Mouse (Mus musculus) spleen, postnatal 14 days (tissue): Measurements from ENCODE around the gene Gm20532.

Source experiments
- DNase-seq, 2 experiments: peaks; one replicate each; pipeline ENCODE4 v3.0.0; 2021 to 2022; ENCODE audit warnings: low spot score in 2 of 2

Gene Gm20532

DNA sequence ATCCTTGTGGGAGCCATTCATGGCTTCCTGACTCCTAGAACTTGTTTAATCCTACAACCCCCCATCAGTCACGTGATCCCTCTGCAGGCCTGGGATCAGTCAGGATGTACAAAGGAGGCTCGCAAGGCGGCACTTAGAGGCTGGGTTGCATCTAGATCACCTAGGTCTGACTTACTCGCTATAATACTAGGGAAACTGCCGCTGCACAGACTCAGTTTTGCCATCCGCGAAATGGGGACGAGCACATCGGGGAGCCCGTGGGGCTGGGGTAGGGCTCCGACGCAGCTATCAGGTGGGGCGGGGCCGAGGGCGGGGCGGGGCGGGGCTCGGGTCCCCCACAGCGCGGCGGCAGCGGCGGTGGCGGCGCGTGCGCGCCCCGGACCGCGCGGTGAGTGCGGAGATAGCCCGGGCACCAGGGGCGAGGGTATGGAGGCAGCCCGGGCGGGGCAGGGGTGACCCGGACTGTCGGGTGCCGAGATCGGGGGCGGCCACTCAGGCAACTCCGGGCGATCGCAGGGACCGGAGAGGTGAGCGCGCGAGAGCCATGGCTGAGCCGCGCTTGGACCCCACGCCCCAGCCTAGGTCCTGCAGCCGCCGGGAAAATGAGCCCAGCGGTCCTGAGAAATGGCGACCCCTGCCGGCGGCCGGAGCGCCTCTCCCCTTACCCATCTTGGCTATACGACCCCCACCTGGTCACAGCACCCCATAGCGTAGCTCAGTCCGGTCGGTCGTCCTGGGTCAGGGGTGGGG lies at the start of gene Gm20532:
Gene Gm20532 (plus strand): TSS at position 346 of the 750 bp plus-strand sequence.
- peak; percentile 28 to 49 for DNase-seq

DNA sequence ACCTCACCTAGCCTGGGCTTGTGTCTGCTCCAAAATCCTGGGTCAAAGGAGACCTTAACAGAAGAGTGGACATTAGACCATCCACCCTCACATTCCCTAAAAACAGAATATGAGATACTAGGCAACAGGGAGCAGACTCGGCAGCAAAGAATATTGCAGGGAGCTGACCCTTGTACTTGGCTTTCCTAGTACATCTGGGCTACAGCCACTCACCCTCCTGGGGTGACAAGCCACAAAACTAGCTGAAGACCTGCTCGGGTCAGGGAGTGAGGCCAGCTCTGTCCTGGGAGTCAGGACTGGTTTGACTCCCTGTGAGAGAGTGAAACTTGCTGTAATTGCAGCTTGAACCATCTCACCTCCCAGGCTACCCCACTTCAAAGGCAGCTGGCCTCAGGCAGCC lies 46.9 kb upstream of the Gm20532 start:
- no peak for DNase-seq

DNA sequence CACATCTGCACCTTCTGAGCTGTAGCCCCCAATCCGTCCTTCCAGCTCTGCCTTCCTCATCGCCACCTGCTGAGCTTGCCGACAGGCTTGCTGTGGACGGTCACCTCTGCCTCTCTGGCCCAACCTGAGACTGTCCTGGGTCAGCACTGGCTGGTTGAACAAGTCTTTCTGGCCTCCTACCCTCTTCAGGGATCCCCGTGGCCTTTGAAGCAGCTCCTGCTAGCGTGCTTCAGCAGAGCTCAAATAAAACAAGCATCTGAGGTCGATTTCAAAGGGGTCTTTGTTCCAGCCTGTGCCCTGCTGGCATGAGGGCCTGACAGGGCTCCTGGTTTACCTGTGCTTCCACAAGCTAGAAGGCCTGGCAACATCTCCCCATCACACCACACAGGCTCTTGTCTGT lies 45.7 kb upstream of the Gm20532 start:
- no peak for DNase-seq

DNA sequence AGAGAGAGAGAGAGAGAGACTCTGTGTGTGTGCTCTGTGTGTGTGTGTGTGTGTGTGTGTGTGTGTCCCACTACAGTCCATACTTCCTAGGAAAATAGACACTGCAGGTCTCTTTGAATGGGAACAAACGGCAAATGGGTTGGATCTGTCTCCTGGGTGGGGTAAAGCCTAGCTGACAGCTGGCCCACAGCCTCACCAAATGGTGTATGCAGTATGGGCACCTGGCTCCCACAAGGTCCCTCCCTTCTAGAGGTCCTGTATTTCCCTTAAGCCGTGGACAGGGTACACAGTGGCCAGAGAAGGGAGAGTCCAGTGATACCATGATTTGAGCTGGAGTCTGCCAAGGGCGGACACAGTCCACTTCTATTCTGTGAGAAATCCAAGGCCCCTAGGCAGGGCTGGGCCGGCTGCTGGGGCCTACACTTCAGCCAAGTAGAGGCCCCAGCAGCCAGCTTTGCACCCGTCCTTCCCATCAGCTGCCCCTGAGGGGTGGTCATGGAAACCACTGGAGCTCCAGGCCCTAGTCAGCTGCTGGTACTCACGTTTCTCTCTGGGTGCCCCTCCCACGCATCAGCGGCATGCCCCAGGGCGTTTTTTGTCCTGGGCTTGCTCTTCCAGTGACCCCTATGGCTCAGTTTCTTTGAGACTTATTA lies 45.1 kb upstream of the Gm20532 start:
- no peak for DNase-seq

DNA sequence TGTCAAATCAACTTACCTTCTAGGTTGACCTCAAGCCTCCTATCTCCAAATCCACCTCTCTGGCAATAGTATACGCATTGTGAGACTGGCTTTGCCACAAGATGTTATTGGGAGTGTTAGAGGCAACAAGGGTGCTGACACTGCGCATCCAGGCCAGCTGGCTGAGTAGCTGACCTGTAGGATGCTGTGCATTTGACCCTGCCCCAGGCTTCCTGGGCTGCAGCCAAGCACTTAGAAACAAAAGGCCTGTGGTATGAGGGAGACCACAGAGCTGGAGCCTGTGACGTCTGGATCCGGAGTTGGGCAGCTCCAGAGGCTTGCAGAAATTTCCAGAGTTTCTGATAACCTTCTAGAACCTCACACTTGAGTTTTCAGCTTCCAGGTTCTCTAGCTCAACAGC lies 43.3 kb upstream of the Gm20532 start:
- DNase-seq, result no peak

DNA sequence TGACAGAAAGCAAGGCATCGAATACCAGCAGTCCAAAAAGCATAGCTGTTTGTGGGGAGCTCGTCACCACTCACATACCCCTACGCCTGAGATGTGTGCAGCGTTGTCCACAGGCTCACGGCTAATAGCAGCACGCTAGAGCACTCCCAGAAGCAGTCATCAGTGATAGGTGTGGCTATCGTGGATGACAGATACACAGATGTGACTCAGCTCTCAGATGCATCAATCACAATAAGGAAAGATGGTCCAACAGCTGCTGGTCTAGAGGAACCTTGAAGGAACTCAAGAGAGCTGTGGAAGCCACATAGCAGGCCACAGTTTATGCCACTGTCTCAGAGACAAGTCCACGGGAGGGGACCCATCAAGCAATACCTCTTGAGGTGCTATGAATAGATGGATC lies 42.7 kb upstream of the Gm20532 start:
- DNase-seq, result no peak

DNA sequence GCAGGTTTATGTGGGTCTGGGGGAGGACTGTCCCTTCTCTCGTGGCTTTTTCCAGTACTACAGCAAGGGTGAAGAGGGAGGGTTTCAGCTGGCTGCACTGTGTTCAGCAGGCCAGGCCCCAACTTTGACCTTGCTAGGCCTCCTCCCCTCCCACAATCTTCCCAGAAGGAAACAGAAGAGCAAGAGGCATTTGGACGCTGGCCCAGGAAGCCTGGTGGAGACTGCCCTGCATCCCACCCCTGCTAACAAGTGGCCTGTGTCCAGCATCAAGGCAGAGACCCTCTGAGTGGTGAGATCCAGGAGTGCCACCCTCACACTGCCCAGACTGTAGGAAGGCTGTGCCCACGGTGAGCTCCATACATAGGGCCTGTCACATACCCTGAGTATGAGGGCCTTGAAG lies 42.2 kb upstream of the Gm20532 start:
- no peak for DNase-seq

DNA sequence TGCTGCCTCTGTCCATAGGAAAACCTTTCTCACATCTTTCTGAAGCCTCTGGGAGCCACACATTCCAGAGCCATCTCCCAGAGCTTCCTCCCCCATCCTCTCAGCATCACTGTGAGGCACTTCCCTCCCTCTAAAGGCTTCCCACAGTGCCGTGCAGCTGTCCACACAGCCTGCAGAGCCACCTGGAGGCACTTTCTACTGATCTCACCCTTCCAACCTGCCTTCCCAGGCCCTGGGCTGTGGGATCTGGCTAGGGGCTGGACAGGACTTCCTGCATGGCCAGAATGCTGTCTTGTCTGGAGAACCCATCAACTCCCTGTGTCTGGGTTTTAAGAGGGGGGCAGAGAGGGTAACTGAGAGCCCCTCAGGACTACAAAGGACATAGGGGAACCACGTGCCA lies 39.0 kb upstream of the Gm20532 start:
- no peak for DNase-seq

DNA sequence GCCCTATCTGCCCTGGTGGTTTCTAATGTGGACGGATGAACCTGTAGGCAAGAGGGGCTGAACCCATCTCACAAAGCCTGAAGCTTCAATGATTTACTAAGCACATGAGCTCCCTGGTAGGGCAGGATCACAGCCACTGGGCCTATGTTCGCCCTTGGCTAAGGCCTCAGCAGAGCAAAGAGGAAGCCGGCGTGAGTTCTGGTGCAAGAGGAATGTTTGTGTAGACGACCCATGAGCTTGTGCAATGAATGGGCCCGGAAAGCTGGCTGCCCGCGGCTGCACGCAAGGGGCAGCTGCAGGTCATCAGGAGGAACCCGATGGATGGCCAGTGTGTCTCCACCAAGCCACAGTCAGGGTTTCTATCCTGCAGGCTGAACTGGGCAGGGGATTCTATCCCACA lies 36.6 kb upstream of the Gm20532 start:
- DNase-seq, result no peak

DNA sequence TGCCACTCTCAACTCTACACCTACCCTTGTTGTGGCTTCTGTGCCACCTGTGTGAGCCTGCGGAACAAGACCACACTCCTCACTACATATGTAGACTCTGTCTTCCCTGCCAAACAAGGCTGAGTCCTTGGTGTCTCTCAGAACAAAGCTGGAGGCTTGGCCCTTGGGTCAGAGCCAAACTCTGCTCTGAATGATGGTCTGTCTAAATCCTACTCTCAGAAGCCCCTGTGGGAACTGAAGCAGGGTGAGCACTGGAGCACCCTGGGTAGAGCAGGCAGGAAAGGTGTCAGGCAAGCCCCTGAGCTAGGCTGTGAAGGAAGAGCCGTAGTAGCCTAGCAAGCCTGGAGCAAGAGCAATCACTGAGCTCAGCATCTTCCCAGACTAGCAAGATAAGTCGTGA lies 36.2 kb upstream of the Gm20532 start:
- no peak for DNase-seq

DNA sequence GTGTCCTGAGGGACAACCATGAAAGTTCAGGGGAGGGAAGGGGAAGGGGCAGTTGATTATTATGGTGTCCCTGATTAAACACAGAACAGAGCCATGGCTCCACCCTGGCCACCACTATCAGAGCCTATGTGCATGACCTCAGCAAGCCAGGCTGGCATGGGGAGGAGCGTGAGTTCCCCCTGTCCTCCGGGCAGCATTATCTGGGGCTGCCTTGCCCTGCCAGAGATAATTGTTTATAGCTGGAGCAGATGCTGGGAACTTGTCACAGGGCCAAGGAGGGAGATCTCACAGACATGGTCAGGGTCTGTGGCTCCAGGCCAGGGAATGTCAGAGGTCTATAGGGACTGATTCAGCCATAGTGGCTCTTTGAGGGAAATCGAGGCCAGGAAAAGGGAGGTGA lies 35.7 kb upstream of the Gm20532 start:
- no peak for DNase-seq

DNA sequence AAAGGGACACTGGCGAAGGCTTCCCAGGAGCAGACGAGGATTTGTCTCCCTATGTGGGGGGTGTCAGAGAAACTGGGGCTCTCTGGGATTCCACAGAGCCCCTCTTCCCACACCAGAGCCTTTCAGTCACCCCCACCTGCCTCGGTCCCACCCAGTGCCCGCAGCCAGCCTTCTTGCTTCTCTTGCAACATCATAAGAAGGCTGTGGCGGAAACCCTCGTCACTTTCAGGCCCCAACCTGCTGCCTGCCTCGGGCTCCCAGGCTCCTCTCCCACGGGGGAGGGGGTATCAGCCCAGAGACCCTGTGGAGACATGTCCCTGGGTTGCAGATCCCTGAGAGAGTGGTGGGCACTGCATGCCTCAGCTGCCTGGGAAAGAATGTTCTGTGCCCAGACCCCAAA lies 35.0 kb upstream of the Gm20532 start:
- DNase-seq, result no peak

DNA sequence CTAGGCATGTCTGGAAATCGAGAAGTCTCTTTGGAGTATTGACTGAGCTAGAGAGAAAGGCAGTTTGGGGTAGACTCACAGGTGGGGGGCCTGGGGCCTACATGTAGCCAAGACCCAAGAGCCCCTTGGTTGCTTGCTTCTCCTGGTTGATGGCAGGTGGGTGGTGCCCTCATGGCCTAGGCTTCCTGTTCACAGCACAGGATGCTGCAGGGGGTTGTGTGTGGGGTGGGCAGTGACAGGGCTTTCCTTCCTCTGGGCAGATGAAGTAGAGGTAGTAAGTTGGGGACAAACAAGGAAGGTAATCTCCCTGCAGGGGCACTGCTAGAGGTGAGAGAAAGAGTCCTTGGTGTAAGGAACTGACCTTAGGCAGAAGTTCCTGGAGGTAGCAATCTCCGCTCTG lies 34.4 kb upstream of the Gm20532 start:
- DNase-seq, result no peak

DNA sequence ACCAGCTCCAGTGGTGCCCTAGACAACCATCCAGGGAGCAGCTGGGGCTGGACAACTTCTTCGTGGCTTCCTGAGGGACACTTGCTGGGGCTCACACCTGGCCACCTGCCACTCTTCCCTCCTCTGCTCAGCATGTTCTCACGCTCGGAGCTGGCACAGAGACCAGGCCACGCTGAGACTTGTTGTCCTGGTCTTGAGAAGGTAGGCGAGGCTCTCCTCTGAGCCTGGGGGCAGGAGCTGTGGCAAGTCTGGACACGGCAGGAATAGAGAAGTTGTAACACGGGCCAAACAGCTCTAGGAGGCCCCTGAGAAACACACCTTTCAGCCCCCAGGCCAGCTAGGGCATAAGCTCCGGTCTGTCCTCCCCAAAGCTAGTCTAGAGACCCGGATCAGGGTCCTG lies 32.5 kb upstream of the Gm20532 start:
- DNase-seq, result no peak

DNA sequence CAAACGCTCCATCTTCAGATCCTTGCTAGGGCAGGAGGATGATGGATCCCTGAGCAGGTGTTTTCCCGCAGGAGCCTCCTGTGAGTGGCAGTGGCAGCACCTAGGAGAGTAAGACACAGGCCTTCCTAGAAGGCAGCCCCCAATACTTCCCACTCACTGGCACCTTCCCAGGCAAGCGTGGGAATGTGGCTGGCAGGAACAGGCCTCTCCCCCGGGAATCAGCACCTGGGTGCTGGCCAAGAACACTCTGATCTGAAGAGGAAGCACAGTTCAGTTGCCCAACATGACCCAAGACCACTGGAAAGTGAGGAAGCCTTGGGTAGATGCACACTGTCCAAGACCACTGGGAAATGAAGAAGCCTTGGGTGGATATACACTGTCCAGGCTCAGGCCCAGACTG lies 31.4 kb upstream of the Gm20532 start:
- no peak for DNase-seq

DNA sequence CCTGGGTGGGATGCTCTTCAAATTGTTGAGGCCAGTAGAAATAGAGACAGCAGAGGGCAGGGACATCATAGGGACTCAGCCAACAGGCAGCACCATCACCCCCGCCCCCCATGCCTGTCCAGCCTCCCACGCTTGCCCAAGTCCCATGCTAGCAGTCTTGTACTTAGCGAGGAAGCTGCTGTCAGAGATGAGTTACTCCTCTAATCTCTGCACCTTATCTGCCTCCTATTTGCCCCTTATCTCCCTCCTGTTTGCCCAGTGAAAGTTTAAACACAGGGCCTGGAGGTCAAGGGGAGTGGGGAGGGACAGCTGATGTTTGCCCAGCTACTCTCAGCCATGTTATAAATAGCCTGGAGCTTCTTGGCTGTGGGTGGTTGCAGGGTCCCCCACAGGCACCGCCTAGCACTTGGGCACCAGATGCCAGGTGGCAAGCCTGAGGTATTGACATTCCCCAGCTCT lies 29.9 kb upstream of the Gm20532 start:
- no peak for DNase-seq

DNA sequence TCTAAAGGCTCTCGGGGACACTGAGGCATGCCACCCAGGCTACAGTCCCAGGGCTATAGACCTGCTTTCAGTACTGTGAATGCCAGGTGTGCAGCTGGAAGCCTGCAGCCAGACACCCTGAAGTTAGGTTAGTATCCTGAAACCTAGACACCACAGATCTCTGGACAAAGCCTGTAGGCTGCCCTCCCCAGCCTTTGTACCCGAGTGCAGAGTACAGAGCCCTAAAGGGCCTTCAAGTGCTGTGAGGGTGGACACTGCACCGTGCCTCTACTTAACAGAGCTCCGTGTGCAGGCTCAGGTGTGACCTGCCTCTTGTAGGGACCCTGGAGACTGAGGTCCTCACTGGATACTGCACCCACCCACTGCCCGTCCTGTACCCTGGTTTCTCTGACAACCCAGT lies 25.9 kb upstream of the Gm20532 start:
- no peak for DNase-seq

DNA sequence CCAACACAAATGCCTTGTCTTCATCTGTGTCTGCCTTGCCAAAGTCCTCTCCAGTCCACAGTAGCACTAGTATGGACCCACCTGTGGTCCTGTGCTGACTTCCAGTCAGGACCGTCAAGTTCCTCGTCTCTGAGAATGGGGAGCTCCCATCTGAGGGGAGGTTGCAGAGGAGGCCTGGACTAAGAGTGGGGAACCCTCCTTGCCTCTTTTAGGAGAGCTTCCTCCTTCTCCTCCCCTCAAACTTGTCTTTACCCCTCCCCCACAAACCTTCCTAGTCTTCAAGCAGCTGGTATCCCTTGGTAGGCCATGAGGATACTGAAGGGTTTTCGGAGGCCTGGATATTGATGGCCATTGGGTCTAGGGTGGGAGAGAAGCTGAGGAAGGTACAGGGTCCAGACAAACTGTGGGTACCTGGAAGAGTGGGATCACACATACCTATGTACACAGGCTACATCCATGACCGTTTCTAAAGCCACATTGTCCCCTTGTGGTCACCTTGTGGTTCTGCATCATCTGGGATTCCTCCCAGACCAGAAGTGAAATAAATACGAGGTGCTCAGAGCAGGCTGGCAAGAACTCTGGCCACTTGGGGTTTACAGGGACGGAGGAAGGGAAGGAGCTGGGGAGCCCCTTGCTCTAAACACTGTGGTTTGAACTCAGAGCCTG lies 25.0 kb upstream of the Gm20532 start:
- DNase-seq, result no peak

DNA sequence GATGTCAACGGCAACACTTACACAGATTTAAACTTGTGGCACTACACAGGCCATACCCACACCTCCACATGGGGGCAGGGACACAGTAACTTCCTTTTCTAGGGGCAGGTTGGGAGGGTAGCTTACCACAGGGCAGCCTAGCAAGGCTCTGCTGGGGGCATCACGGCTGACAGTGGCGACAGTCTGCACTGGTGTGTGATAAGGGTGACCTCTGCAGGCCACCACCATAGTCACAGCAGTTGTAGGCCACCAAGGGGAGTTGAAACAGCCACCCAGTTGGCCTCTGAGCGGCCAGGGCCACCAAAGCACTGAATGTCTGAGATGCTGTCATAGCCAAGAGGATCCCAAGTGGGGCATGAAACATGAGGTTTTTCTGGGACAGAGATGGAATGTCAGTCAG lies 20.2 kb upstream of the Gm20532 start:
- peak; percentile 30 to 53 for DNase-seq

DNA sequence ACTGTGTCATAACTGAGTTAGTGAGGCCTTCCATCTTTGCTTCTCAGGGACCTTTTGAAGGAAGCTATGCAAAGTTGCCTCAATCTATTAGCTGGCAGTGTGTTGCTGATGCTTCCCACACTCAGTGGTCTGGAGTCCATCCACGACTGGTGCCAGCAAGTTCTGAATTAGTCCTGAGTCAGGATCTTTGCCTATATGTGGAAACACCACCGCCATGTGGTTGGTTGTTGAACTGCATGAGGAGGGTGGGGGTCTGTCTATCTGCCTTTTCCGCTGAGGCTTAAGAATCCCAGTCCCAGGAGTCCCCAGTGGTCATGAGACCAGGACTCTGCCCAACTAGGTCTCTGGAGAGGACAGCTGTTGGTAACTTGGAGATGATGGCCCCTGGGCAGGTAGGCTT lies 16.4 kb upstream of the Gm20532 start:
- DNase-seq, result no peak

DNA sequence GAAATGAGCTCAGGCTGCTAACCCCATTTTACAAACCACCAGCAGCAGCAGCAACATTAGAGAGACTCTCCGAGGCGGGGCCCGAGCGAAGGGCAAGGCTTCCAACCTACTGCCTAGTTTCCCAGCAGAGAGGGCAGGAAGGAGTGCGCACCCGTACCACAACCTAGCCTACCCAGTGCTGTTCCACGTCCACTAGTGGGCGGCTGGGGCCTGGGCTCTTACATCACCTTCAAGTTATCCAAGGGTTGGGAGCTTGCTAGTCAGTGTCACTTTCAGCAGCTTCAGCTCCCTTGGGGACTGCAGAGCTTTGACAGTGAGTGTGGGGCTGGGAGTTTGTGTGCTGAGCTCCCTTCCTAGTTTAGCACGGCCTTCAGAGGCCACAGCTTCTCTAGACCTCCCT lies 15.0 kb upstream of the Gm20532 start:
- DNase-seq, result no peak

DNA sequence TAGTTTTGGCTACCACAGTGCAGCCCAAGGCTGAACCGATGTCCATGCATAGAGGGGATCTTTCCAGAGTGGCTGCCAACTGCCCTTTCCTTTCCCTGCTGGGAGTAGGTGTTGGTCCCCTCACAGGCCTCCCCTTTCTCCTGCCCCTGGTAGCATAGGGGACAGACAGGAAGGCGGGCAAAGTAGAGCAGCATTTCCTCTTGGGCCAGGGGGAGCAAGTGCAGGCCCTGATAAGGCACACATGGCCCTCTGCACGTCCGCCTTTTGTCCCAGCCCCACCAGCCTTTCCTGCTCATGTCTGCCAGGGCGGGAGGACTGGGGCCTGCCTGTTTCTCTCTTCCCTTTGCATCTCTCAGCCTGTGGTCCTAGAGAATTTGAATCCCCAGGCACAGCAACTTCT lies 14.6 kb upstream of the Gm20532 start:
- DNase-seq, result no peak

DNA sequence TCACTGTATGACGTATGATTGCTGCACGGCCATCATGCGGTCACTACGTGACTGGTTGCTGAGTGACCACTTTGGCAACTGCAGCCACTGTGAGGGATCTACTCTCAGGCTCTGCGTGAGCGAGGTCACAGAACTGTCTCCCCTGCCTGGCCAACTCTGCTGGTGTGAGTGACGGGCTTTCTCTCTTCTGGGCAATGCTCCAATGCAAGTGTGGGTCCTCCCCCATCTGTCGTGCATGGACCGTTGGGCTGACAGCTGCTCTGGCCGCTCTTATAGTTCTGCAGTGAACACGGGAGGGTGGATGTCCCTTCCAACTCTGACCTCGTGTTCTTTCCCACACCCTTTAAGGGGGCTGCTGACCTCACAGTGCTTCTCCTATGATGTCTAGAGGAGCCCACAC lies 13.0 kb upstream of the Gm20532 start:
- DNase-seq, result no peak
